Mouse (Mus musculus): ENCODE data around the gene Hist2h2be. TPM values are rescaled to one million over a fixed set of nuclear protein-coding genes. Genes with fewer than 3 reads are reported as not detected.
"Not testable (repeated sequence)": the region's sequence is repeated elsewhere in the genome, so short reads cannot be mapped to it uniquely, and the experiment has no call there.

Gene Hist2h2be
- total and polyA plus RNA-seq, 2 experiments from 2014 or later, result 6.4 to 13.2 TPM

DNA sequence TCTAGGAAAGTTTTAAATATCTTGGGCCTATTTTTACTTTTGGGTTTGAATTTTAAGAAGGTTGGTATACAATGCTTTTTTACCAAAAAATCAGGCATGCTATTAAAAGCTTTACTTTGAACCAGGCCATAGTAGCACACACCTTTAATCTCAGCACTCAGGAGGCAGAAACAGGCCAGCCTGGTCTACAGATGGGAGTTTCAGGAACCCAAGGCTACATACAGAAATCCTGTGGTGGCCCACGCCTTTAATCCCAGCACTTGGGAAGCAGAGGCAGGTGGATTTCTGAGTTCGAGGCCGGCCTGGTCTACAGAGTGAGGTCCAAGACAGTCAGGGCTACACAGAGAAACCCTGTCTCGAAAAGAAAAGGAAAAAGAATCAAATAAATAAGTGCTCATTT is 46.6 kb downstream of the Hist2h2be start:
- Histone ChIP-seq H3K4me1 (ENCODE audit: control insufficient read depth, insufficient read depth) (peaks cover 17% of the 10 kb centered on the region; the same call in 1 of the 2 replicates), H3K9me3 (replicated peaks; ENCODE audit: control insufficient read depth, low read length) (no peaks in the 10 kb centered on the region), H3K4me3 (ENCODE audit: low read depth, low read length) (no peak overlapping the region), H3K27me3 (ENCODE audit: control insufficient read depth, insufficient read depth, low read length) (no peaks in the 10 kb centered on the region), H3K4me2 (ENCODE audit: low read depth, low read length) (peak overlapping the region; percentile 56; the same call in 1 of the 2 replicates), H3K9ac (replicated peaks; ENCODE audit: low read depth, low read length) (no peak overlapping the region), H3K36me3 (replicated peaks; ENCODE audit: control insufficient read depth, insufficient read depth, low read length) (no peaks in the 10 kb centered on the region), H3K27ac (ENCODE audit: low read depth) (0 out of 2 replicates have a peak overlapping the region, but pooled peaks have one; percentile 92)
- WGBS, result 89% methylated on average over 4 of the region's 4 CpGs
- no peak for DNase-seq (ENCODE audit: low spot score)
- TF ChIP-seq CTCF (IDR thresholded peaks at IDR 0.05; ENCODE audit: low read depth), result no peak
- no peak for ATAC-seq (ENCODE audit: insufficient read depth, low read depth)

DNA sequence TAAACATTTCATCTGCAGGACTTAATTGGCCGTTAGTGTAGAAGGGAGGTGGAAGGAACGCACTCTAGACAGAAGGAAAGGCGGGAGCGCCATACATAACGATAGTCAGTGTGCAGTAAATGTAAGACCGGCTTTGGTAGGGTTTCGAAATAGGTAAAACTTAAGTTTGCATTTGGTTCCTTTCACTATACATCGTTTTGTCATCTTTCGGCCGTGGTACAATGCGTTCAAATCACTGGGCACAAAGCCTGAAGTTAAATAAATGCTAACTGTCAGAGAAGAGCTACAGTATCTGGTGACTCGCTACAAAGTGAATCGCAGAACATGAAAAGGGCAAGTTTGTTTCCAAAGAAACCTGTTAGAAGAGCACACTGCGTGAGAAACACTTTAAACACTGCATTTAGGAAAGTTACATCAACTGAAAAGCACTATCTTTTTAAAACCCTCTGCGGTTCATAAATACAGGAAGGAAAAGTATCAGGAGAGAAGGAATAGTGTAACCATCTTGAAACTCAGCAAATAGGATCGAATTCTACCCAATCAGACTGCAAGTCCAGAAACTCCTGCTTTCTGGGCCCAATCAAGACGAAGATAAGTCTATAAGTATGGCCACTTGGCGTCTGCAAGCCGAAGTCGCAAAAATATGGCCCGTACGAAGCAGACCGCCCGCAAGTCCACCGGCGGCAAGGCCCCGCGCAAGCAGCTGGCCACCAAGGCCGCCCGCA is 47.3 kb downstream of the Hist2h2be start, which contains the start of gene Hist2h3b:
TSS of gene Hist2h3b (plus strand) at position 604 of the 725 bp plus-strand sequence.
- Histone ChIP-seq H3K9ac (replicated peaks; ENCODE audit: low read depth, low read length) (peak within 1 kb of the TSS; percentile 60), H3K27ac (ENCODE audit: low read depth) (peak within 1 kb of the TSS; percentile 95), H3K4me1 (ENCODE audit: control insufficient read depth, insufficient read depth) (peaks cover 17% of the 10 kb centered on the region; the same call in 1 of the 2 replicates), H3K4me2 (ENCODE audit: low read depth, low read length) (peak within 1 kb of the TSS; percentile 75), H3K4me3 (ENCODE audit: low read depth, low read length) (peak within 1 kb of the TSS; percentile 54), H3K36me3 (replicated peaks; ENCODE audit: control insufficient read depth, insufficient read depth, low read length) (no peaks in the 10 kb centered on the region), H3K9me3 (replicated peaks; ENCODE audit: control insufficient read depth, low read length) (no peaks in the 10 kb centered on the region), H3K27me3 (ENCODE audit: control insufficient read depth, insufficient read depth, low read length) (no peaks in the 10 kb centered on the region)
- 29% methylated on average over 29 of the region's 30 CpGs for WGBS
- peak; percentile 45 for ATAC-seq (ENCODE audit: insufficient read depth, low read depth)
- peak; percentile 85 for DNase-seq (ENCODE audit: low spot score)
- TF ChIP-seq CTCF (IDR thresholded peaks at IDR 0.05; ENCODE audit: low read depth), result no peak
- TF ChIP-seq EP300 (IDR thresholded peaks at IDR 0.05; ENCODE audit: low read depth), result no peak

DNA sequence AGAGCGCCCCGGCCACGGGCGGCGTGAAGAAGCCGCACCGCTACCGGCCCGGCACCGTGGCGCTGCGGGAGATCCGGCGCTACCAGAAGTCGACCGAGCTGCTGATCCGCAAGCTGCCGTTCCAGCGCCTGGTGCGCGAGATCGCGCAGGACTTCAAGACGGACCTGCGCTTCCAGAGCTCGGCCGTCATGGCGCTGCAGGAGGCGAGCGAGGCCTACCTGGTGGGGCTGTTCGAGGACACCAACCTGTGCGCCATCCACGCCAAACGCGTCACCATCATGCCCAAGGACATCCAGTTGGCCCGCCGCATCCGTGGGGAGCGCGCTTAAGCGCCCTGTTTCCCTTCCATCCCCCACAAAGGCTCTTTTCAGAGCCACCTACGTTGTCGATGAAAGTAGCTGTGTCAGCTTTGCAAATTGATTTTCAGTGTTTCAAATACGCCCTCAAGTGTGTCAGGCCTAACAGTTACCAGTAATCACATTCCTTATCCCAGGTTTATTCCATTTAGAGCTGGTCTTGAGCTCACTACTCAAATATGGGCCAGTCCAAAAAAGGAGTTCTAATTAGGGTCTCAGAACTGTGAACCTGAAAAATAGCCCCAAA is 48.0 kb downstream of the Hist2h2be start:
- not testable (repeated sequence) for H3K36me3 ChIP-seq (replicated peaks; ENCODE audit: control insufficient read depth, insufficient read depth, low read length); H3K27me3 ChIP-seq (ENCODE audit: control insufficient read depth, insufficient read depth, low read length); H3K9me3 ChIP-seq (replicated peaks; ENCODE audit: control insufficient read depth, low read length); DNase-seq (ENCODE audit: low spot score)
- peak overlapping the region; percentile 95 for H3K27ac ChIP-seq (ENCODE audit: low read depth)
- peak overlapping the region; percentile 75 for H3K4me2 ChIP-seq (ENCODE audit: low read depth, low read length)
- 2% methylated on average over 9 of the region's 44 CpGs for WGBS
- peak; percentile 30 for ATAC-seq (ENCODE audit: insufficient read depth, low read depth)
- peak overlapping the region; percentile 54 for H3K4me3 ChIP-seq (ENCODE audit: low read depth, low read length)
- peak overlapping the region; percentile 60 for H3K9ac ChIP-seq (replicated peaks; ENCODE audit: low read depth, low read length)
- peaks cover 17% of the 10 kb centered on the region; the same call in 1 of the 2 replicates for H3K4me1 ChIP-seq (ENCODE audit: control insufficient read depth, insufficient read depth)

DNA sequence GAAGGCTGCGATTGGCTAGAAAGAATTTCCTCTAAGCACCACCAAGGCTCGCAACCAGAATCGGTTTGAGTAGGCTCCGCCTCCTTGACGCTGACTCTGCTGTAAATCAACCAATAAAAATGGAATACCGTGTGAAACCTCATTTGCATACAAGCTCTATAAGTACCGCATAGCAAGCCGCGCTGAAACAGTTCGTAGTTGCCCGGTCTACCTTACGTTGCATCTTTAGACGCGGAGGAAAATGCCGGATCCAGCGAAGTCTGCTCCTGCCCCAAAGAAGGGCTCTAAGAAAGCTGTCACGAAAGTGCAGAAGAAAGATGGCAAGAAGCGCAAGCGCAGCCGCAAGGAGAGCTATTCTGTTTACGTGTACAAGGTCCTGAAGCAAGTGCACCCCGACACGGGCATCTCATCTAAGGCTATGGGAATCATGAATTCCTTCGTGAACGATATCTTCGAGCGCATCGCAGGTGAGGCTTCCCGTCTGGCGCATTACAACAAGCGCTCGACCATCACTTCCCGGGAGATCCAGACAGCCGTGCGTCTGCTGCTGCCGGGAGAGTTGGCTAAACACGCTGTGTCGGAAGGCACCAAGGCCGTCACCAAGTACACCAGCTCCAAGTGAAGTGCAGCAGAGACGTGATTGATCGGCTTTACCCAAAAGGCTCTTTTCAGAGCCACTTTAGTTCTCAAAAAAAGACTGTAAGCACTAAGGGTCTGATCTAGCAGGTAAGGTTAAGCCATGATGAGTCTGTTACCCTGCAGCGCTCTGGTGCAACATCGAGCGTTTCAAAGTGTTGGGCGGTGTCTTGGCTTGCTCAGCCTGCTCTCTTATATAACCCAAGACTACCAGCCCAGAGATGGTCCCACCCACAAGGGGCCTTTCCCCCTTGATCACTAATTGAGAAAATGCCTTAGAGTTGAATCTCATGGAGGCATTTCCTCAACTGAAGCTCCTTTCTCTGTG is 48.9 kb downstream of the Hist2h2be start, which contains the start of gene Hist2h2bb:
TSS of gene Hist2h2bb (plus strand) at position 242 of the 964 bp plus-strand sequence.
- DNase-seq (ENCODE audit: low spot score) (peak; percentile 98), ATAC-seq (ENCODE audit: insufficient read depth, low read depth) (peak; percentile 95)
- peak within 1 kb of the TSS; percentile 60 for H3K9ac ChIP-seq (replicated peaks; ENCODE audit: low read depth, low read length)
- H3K4me1 ChIP-seq (ENCODE audit: control insufficient read depth, insufficient read depth), result peaks cover 8% of the 10 kb centered on the region; the same call in 1 of the 2 replicates
- peak within 1 kb of the TSS; percentile 54 for H3K4me3 ChIP-seq (ENCODE audit: low read depth, low read length)
- H3K27ac ChIP-seq (ENCODE audit: low read depth), result peak within 1 kb of the TSS; percentile 95
- H3K4me2 ChIP-seq (ENCODE audit: low read depth, low read length), result peak within 1 kb of the TSS; percentile 75
- H3K27me3 ChIP-seq (ENCODE audit: control insufficient read depth, insufficient read depth, low read length), result no peaks in the 10 kb centered on the region
- H3K9me3 ChIP-seq (replicated peaks; ENCODE audit: control insufficient read depth, low read length), result no peaks in the 10 kb centered on the region
- TF ChIP-seq CTCF (IDR thresholded peaks at IDR 0.05; ENCODE audit: low read depth) (no peak), EP300 (IDR thresholded peaks at IDR 0.05; ENCODE audit: low read depth) (no peak)
- WGBS, result 2% methylated on average over 45 of the region's 45 CpGs
- no peaks in the 10 kb centered on the region for H3K36me3 ChIP-seq (replicated peaks; ENCODE audit: control insufficient read depth, insufficient read depth, low read length)

Small RNAs within 50 kb of the gene (microRNA-seq; reads per million reads assigned to microRNA genes)
- gene Gm44492 (0.54 reads per million), gene Gm47311 (not detected), gene Gm47313 (not detected)

Other genes with a start within 250 kb of the Hist2h2be start
- 116 and 138 TPM in 2 replicates for gene Plekho1, start 225.1 kb upstream of the Hist2h2be start, total RNA-seq (2014; rRNA removed; ENCODE audit: low replicate concordance)
- 74.9 and 94.8 TPM in 2 replicates for gene Plekho1, start 225.1 kb upstream of the Hist2h2be start, polyA plus RNA-seq (2015; fragmentation: Nextera tagmentation; extraction: Ambion mirVana)
- 10.5 and 17.3 TPM in 2 replicates for gene Vps45, start 162.7 kb upstream of the Hist2h2be start, total RNA-seq (2014; rRNA removed; ENCODE audit: low replicate concordance)
- gene Vps45, start 162.7 kb upstream of the Hist2h2be start, polyA plus RNA-seq (2015; fragmentation: Nextera tagmentation; extraction: Ambion mirVana), result 42.9 and 49.4 TPM in 2 replicates
- gene Otud7b, start 116.6 kb upstream of the Hist2h2be start, total RNA-seq (2014; rRNA removed; ENCODE audit: low replicate concordance), result 17.6 and 21.9 TPM in 2 replicates
- 16.8 and 21.7 TPM in 2 replicates for gene Otud7b, start 116.6 kb upstream of the Hist2h2be start, polyA plus RNA-seq (2015; fragmentation: Nextera tagmentation; extraction: Ambion mirVana)
- 4.4 and 18.9 TPM in 2 replicates for gene Mtmr11, start 59.1 kb upstream of the Hist2h2be start, total RNA-seq (2014; rRNA removed; ENCODE audit: low replicate concordance)
- 6.8 and 6.9 TPM in 2 replicates for gene Mtmr11, start 59.1 kb upstream of the Hist2h2be start, polyA plus RNA-seq (2015; fragmentation: Nextera tagmentation; extraction: Ambion mirVana)
- 34.5 and 41.7 TPM in 2 replicates for gene Sf3b4, start 48.8 kb upstream of the Hist2h2be start, total RNA-seq (2014; rRNA removed; ENCODE audit: low replicate concordance)
- 48.3 and 48.6 TPM in 2 replicates for gene Sf3b4, start 48.8 kb upstream of the Hist2h2be start, polyA plus RNA-seq (2015; fragmentation: Nextera tagmentation; extraction: Ambion mirVana)
- gene Sv2a, start 40.0 kb upstream of the Hist2h2be start, total RNA-seq (2014; rRNA removed; ENCODE audit: low replicate concordance), result 9.8 and 15.4 TPM in 2 replicates
- gene Sv2a, start 40.0 kb upstream of the Hist2h2be start, polyA plus RNA-seq (2015; fragmentation: Nextera tagmentation; extraction: Ambion mirVana), result 10.8 and 11.2 TPM in 2 replicates
- 30.0 and 78.1 TPM in 2 replicates for gene Bola1, start 1.4 kb upstream of the Hist2h2be start, total RNA-seq (2014; rRNA removed; ENCODE audit: low replicate concordance)
- gene Bola1, start 1.4 kb upstream of the Hist2h2be start, polyA plus RNA-seq (2015; fragmentation: Nextera tagmentation; extraction: Ambion mirVana), result 52.4 and 55.3 TPM in 2 replicates
- 41.6 and 50.4 TPM in 2 replicates for gene Hist2h2ab, start 1.3 kb upstream of the Hist2h2be start, total RNA-seq (2014; rRNA removed; ENCODE audit: low replicate concordance)
- gene Hist2h2ab, start 1.3 kb upstream of the Hist2h2be start, polyA plus RNA-seq (2015; fragmentation: Nextera tagmentation; extraction: Ambion mirVana), result not detected in 2 replicates
- gene Hist2h2ac, start 239 bp upstream of the Hist2h2be start, total RNA-seq (2014; rRNA removed; ENCODE audit: low replicate concordance), result 861 and 913 TPM in 2 replicates
- 2.5 and 3.4 TPM in 2 replicates for gene Hist2h2ac, start 239 bp upstream of the Hist2h2be start, polyA plus RNA-seq (2015; fragmentation: Nextera tagmentation; extraction: Ambion mirVana)
- gene Hist2h3c2, start 18.0 kb downstream of the Hist2h2be start, total RNA-seq (2014; rRNA removed; ENCODE audit: low replicate concordance), result 551 and 927 TPM in 2 replicates
- gene Hist2h3c2, start 18.0 kb downstream of the Hist2h2be start, polyA plus RNA-seq (2015; fragmentation: Nextera tagmentation; extraction: Ambion mirVana), result 2.3 and 2.6 TPM in 2 replicates
- gene Hist2h2aa2, start 19.2 kb downstream of the Hist2h2be start, total RNA-seq (2014; rRNA removed; ENCODE audit: low replicate concordance), result 1,879 and 2,872 TPM in 2 replicates
- 101 and 115 TPM in 2 replicates for gene Hist2h2aa2, start 19.2 kb downstream of the Hist2h2be start, polyA plus RNA-seq (2015; fragmentation: Nextera tagmentation; extraction: Ambion mirVana)
- 1,660 and 2,559 TPM in 2 replicates for gene Hist2h2aa1, start 24.4 kb downstream of the Hist2h2be start, total RNA-seq (2014; rRNA removed; ENCODE audit: low replicate concordance)
- 22.0 and 24.6 TPM in 2 replicates for gene Hist2h2aa1, start 24.4 kb downstream of the Hist2h2be start, polyA plus RNA-seq (2015; fragmentation: Nextera tagmentation; extraction: Ambion mirVana)
- not detected in 2 replicates for gene Hist2h3c1, start 25.6 kb downstream of the Hist2h2be start, total RNA-seq (2014; rRNA removed; ENCODE audit: low replicate concordance)
- gene Hist2h3c1, start 25.6 kb downstream of the Hist2h2be start, polyA plus RNA-seq (2015; fragmentation: Nextera tagmentation; extraction: Ambion mirVana), result 0.19 and 0.41 TPM in 2 replicates
- 129 and 135 TPM in 2 replicates for gene Hist2h4, start 42.2 kb downstream of the Hist2h2be start, total RNA-seq (2014; rRNA removed; ENCODE audit: low replicate concordance)
- gene Hist2h4, start 42.2 kb downstream of the Hist2h2be start, polyA plus RNA-seq (2015; fragmentation: Nextera tagmentation; extraction: Ambion mirVana), result 5.4 and 5.9 TPM in 2 replicates
- gene Hist2h3b, start 47.5 kb downstream of the Hist2h2be start, total RNA-seq (2014; rRNA removed; ENCODE audit: low replicate concordance), result 1,066 and 1,627 TPM in 2 replicates
- 13.1 and 16.2 TPM in 2 replicates for gene Hist2h3b, start 47.5 kb downstream of the Hist2h2be start, polyA plus RNA-seq (2015; fragmentation: Nextera tagmentation; extraction: Ambion mirVana)
- 225 and 283 TPM in 2 replicates for gene Hist2h2bb, start 48.6 kb downstream of the Hist2h2be start, total RNA-seq (2014; rRNA removed; ENCODE audit: low replicate concordance)
- gene Hist2h2bb, start 48.6 kb downstream of the Hist2h2be start, polyA plus RNA-seq (2015; fragmentation: Nextera tagmentation; extraction: Ambion mirVana), result 0.59 and 1.7 TPM in 2 replicates
- gene Fcgr1, start 72.8 kb downstream of the Hist2h2be start, total RNA-seq (2014; rRNA removed; ENCODE audit: low replicate concordance), result 1.1 and 3.0 TPM in 2 replicates
- gene Fcgr1, start 72.8 kb downstream of the Hist2h2be start, polyA plus RNA-seq (2015; fragmentation: Nextera tagmentation; extraction: Ambion mirVana), result 1.2 and 1.5 TPM in 2 replicates
- gene BC107364, start 231.2 kb downstream of the Hist2h2be start, total RNA-seq (2014; rRNA removed; ENCODE audit: low replicate concordance), result not detected in 2 replicates
- 0.40 and 0.41 TPM in 2 replicates for gene BC107364, start 231.2 kb downstream of the Hist2h2be start, polyA plus RNA-seq (2015; fragmentation: Nextera tagmentation; extraction: Ambion mirVana)